Mouse (Mus musculus) lung, postnatal 0 days (tissue): ENCODE measurements around the gene Zfyve19. TPM values are rescaled to one million over a fixed set of nuclear protein-coding genes. Genes with fewer than 3 reads are reported as not detected.

ENCODE experiments used
- ATAC-seq: fragments of 200-750 bp; cut with Nextera tagmentation; 2 replicates; pipeline ENCODE4 v1.8.0; 2017; ENCODE audit warnings: moderate library complexity
- DNase-seq: peaks from one replicate; pipeline ENCODE4 v3.0.0-alpha.2; 2016; ENCODE audit warnings: low spot score
- H3K27ac ChIP-seq: fragments of 300-500 bp; sonication (generic); 2 replicates; pipeline ENCODE4 v1.5.1; 2014; ENCODE audit warnings: antibody characterized with exemption, mild to moderate bottlenecking, low read length, mixed read lengths
- H3K27me3 ChIP-seq: fragments of 300-500 bp; sonication (generic); replicated peaks from 2 replicates; pipeline ENCODE4 v1.6.1; 2014; ENCODE audit warnings: low read length, mixed read lengths; ENCODE audit not compliant: insufficient read depth
- H3K36me3 ChIP-seq: fragments of 300-500 bp; sonication (generic); 2 replicates; pipeline ENCODE4 v1.6.1; 2014; ENCODE audit warnings: low read length, mixed read lengths; ENCODE audit not compliant: insufficient read depth
- H3K4me1 ChIP-seq: fragments of 300-500 bp; sonication (generic); 2 replicates; pipeline ENCODE4 v1.6.1; 2014; ENCODE audit warnings: antibody characterized with exemption, low read depth, low read length, mixed read lengths; ENCODE audit not compliant: insufficient read depth
- H3K4me2 ChIP-seq: fragments of 300-500 bp; sonication (generic); replicated peaks from 2 replicates; pipeline ENCODE4 v1.6.1; 2014; ENCODE audit warnings: low read depth, mild to moderate bottlenecking, low read length, moderate library complexity, mixed read lengths
- H3K4me3 ChIP-seq: fragments of 300-500 bp; sonication (generic); 2 replicates; pipeline ENCODE4 v1.5.1; 2014; ENCODE audit warnings: low read depth, low read length
- H3K9ac ChIP-seq: fragments of 300-500 bp; sonication (generic); replicated peaks from 2 replicates; pipeline ENCODE4 v1.6.1; 2014; ENCODE audit warnings: low read depth, mild to moderate bottlenecking
- H3K9me3 ChIP-seq: fragments of 300-500 bp; sonication (generic); 2 replicates; pipeline ENCODE4 v1.6.1; 2016; ENCODE audit warnings: low read length, mixed read lengths
- CTCF ChIP-seq: IDR thresholded peaks from 2 replicates; pipeline ENCODE4 v1.5.1; 2016; ENCODE audit warnings: antibody characterized with exemption, mild to moderate bottlenecking
- EP300 ChIP-seq: IDR thresholded peaks from 2 replicates; pipeline ENCODE4 v1.6.1; 2016; ENCODE audit warnings: antibody characterized with exemption, mild to moderate bottlenecking, control low read depth
- WGBS: fragments of 180-500 bp; shearing (Covaris S2); extraction: QIAGEN DNeasy Blood & Tissue Kit; methylation state at CpG from one replicate; pipeline ENCODE4 v1.1.7; 2014; 5-methylcytosine and 5-hydroxymethylcytosine counted together
- polyA plus RNA-seq: library from polyadenylated mRNA; unstranded; fragments of >200 nt; fragmentation: Nextera tagmentation; extraction: Ambion mirVana; gene quantifications from 2 replicates; pipeline ENCODE4 v1.2.1, GENCODE M21; 2015

The Zfyve19 gene
- polyA plus RNA-seq, 1 experiment from 2014 or later: 32.0 TPM

GRCm38 (mm10) chr2:119250377-119250776 is 42.0 kb downstream of the Zfyve19 start:
- H3K9me3 ChIP-seq: no peaks in the 10 kb centered on the region
- no peak overlapping the region for H3K9ac ChIP-seq
- 54% methylated on average over 5 of the region's 5 CpGs for WGBS
- H3K27me3 ChIP-seq: no peaks in the 10 kb centered on the region
- ATAC-seq (peak; percentile 4; the same call in 1 of the 2 replicates), DNase-seq (no peak)
- no peak overlapping the region for H3K4me3 ChIP-seq
- H3K4me1 ChIP-seq: no peaks in the 10 kb centered on the region
- no peak overlapping the region for H3K4me2 ChIP-seq
- no peak for TF ChIP-seq CTCF
- TF ChIP-seq EP300: no peak
- H3K27ac ChIP-seq: peak overlapping the region; percentile 43; the same call in 1 of the 2 replicates
- H3K36me3 ChIP-seq: no peaks in the 10 kb centered on the region

- 11% methylated on average over 11 of the region's 11 CpGs for WGBS
- ATAC-seq (peak; percentile 73), DNase-seq (peak; percentile 92)
- Histone ChIP-seq H3K9me3 (no peaks in the 10 kb centered on the region), H3K9ac (no peak overlapping the region), H3K4me3 (no peak overlapping the region), H3K27me3 (no peaks in the 10 kb centered on the region), H3K4me1 (no peaks in the 10 kb centered on the region), H3K4me2 (peak overlapping the region; percentile 25; the same call in 1 of the 2 replicates), H3K27ac (peak overlapping the region; percentile 55), H3K36me3 (no peaks in the 10 kb centered on the region)
- TF ChIP-seq CTCF: peak; percentile 95
- peak; percentile 46 for TF ChIP-seq EP300
Measured at GRCm38 (mm10) chr2:119250826-119251478, 42.5 kb downstream of the Zfyve19 start.

- Histone ChIP-seq H3K4me2 (no peak overlapping the region), H3K27me3 (no peaks in the 10 kb centered on the region), H3K27ac (no peak overlapping the region), H3K36me3 (no peaks in the 10 kb centered on the region), H3K4me1 (no peaks in the 10 kb centered on the region), H3K4me3 (no peak overlapping the region), H3K9ac (no peak overlapping the region), H3K9me3 (no peaks in the 10 kb centered on the region)
- DNase-seq (no peak), ATAC-seq (no peak)
- 28% methylated on average over 7 of the region's 7 CpGs for WGBS
- TF ChIP-seq CTCF: no peak
- TF ChIP-seq EP300: no peak
Measured at GRCm38 (mm10) chr2:119254976-119255375, 46.6 kb downstream of the Zfyve19 start.

- Histone ChIP-seq H3K4me2 (no peak overlapping the region), H3K9ac (no peak overlapping the region), H3K4me3 (no peak overlapping the region), H3K36me3 (no peaks in the 10 kb centered on the region), H3K4me1 (0 out of 2 replicates have a peak, but pooled peaks cover 3% of the 10 kb centered on the region), H3K27me3 (no peaks in the 10 kb centered on the region), H3K27ac (no peak overlapping the region), H3K9me3 (no peaks in the 10 kb centered on the region)
- no peak for TF ChIP-seq CTCF
- TF ChIP-seq EP300: no peak
- WGBS: 67% methylated on average over 1 of the region's 1 CpGs
- DNase-seq (no peak), ATAC-seq (no peak)
Measured at GRCm38 (mm10) chr2:119260518-119260917, 52.1 kb downstream of the Zfyve19 start.

DNA sequence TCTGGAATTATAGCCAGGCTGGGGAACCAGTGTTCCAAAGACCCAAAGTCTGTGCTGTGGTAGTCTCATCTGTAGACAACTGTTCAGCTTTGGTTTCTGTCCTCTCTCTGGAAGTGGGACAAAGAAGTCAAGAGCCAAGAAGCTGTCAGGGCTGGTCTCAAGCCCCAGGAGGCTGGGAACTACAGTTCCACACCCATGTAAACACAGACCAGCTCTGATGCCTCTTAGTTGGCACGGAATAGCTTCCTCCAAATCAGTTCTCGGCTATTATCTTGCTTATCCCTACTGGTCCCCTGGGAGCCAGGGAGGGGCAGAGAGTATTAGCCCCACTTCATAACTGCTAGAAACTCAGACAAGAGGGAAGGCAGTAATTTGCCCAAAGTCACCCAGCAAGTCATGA is 52.9 kb downstream of the Zfyve19 start:
- H3K4me3 ChIP-seq: no peak overlapping the region
- peak; percentile 28 for DNase-seq
- no peaks in the 10 kb centered on the region for H3K9me3 ChIP-seq
- no peak for TF ChIP-seq EP300
- TF ChIP-seq CTCF: no peak
- 3% methylated on average over 2 of the region's 2 CpGs for WGBS
- no peak overlapping the region for H3K4me2 ChIP-seq
- peak; percentile 25; the same call in 1 of the 2 replicates for ATAC-seq
- H3K9ac ChIP-seq: no peak overlapping the region
- H3K4me1 ChIP-seq: 0 out of 2 replicates have a peak, but pooled peaks cover 3% of the 10 kb centered on the region
- no peak overlapping the region for H3K27ac ChIP-seq
- no peaks in the 10 kb centered on the region for H3K27me3 ChIP-seq
- H3K36me3 ChIP-seq: no peaks in the 10 kb centered on the region

DNA sequence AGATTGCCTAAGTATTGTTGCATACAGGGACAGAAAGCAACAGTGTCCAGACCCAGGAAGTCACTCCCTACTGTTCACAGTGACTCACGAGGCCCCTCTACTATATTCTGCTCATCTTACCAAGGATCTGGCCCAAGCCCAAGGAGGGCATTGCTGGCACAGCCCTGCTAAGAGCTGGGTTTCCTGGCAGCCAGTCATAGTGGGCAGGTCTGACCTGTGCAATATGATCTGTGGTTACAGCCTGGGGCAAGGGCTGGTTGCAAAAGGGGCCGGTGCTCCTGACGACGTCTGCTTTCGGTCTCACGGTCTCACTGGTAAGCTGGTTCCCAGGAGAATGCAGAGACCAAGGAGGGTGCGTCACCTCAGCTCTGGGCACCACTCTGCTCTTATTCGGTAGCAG is 54.6 kb downstream of the Zfyve19 start:
- 13% methylated on average over 8 of the region's 8 CpGs for WGBS
- Histone ChIP-seq H3K4me3 (no peak overlapping the region), H3K4me1 (0 out of 2 replicates have a peak, but pooled peaks cover 3% of the 10 kb centered on the region), H3K27me3 (no peaks in the 10 kb centered on the region), H3K36me3 (no peaks in the 10 kb centered on the region), H3K27ac (no peak overlapping the region), H3K4me2 (peak overlapping the region; percentile 11; the same call in 1 of the 2 replicates), H3K9ac (no peak overlapping the region), H3K9me3 (no peaks in the 10 kb centered on the region)
- ATAC-seq (peak; percentile 94), DNase-seq (peak; percentile 88)
- TF ChIP-seq EP300: no peak
- no peak for TF ChIP-seq CTCF
